Mouse (Mus musculus): ENCODE results near the gene Nfatc2. TPM values are rescaled to one million over a fixed set of nuclear protein-coding genes. Genes with fewer than 3 reads are reported as not detected.

The Nfatc2 gene
- polyA plus RNA-seq, 1 experiment from 2014 or later: 3.3 TPM

- H3K4me3 ChIP-seq (replicated peaks; ENCODE audit: low read length): no peak overlapping the region
- H3K4me1 ChIP-seq (ENCODE audit: control insufficient read depth, insufficient read depth, low read length): peaks cover 50% of the 10 kb centered on the region
- peak overlapping the region; percentile 22; the same call in 1 of the 2 replicates for H3K9ac ChIP-seq (ENCODE audit: low read length)
- no peaks in the 10 kb centered on the region for H3K36me3 ChIP-seq (ENCODE audit: control insufficient read depth, insufficient read depth, low read length)
- no peak for ATAC-seq (ENCODE audit: insufficient read depth, low FRiP score)
- no peak overlapping the region; the same call in 1 of the 2 replicates for H3K27ac ChIP-seq (ENCODE audit: low read length)
- 58% methylated on average over 7 of the region's 7 CpGs for WGBS
- no peaks in the 10 kb centered on the region for H3K27me3 ChIP-seq (ENCODE audit: control insufficient read depth, insufficient read depth, low read length)
- no peak overlapping the region for H3K4me2 ChIP-seq (ENCODE audit: low read depth, low read length)
- no peaks in the 10 kb centered on the region for H3K9me3 ChIP-seq (replicated peaks; ENCODE audit: control insufficient read depth, low read length)
These were observed 24.1 kb downstream of the Nfatc2 start for GRCm38 (mm10) chr2:168577381-168577780.

DNA sequence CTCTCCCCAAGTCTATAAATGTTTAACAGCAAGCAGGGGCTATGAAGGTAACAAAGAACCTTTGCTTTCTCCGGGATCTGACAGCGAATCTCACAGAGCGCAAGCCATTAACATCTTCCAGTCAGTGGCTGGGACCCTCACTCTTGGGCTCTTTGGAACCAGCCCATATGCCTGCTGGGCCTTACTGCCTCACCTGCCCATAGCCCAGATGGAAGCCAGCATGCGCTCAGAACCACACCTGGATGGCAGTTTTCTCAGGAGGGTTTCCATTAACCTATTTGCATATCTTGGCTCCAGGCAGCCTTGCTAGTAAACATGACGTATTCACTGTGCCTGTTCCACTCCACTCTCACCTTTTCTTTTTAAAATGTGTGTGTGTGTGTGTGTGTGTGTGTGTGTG is 25.6 kb downstream of the Nfatc2 start:
- H3K9ac ChIP-seq (ENCODE audit: low read length): no peak overlapping the region
- 0 out of 2 replicates have a peak, but pooled peaks cover 4% of the 10 kb centered on the region for H3K9me3 ChIP-seq (replicated peaks; ENCODE audit: control insufficient read depth, low read length)
- H3K27me3 ChIP-seq (ENCODE audit: control insufficient read depth, insufficient read depth, low read length): no peaks in the 10 kb centered on the region
- no peaks in the 10 kb centered on the region for H3K36me3 ChIP-seq (ENCODE audit: control insufficient read depth, insufficient read depth, low read length)
- H3K4me3 ChIP-seq (replicated peaks; ENCODE audit: low read length): no peak overlapping the region
- H3K4me2 ChIP-seq (ENCODE audit: low read depth, low read length): no peak overlapping the region
- 63% methylated on average over 5 of the region's 5 CpGs for WGBS
- peak overlapping the region; percentile 49 for H3K27ac ChIP-seq (ENCODE audit: low read length)
- ATAC-seq (ENCODE audit: insufficient read depth, low FRiP score): no peak
- peaks cover 48% of the 10 kb centered on the region for H3K4me1 ChIP-seq (ENCODE audit: control insufficient read depth, insufficient read depth, low read length)

GRCm38 (mm10) chr2:168574934-168575333 is 26.5 kb downstream of the Nfatc2 start:
- H3K9ac ChIP-seq (ENCODE audit: low read length): no peak overlapping the region
- no peak overlapping the region for H3K4me2 ChIP-seq (ENCODE audit: low read depth, low read length)
- no peak overlapping the region for H3K4me3 ChIP-seq (replicated peaks; ENCODE audit: low read length)
- 42% methylated on average over 10 of the region's 10 CpGs for WGBS
- H3K4me1 ChIP-seq (ENCODE audit: control insufficient read depth, insufficient read depth, low read length): peaks cover 39% of the 10 kb centered on the region
- H3K9me3 ChIP-seq (replicated peaks; ENCODE audit: control insufficient read depth, low read length): 0 out of 2 replicates have a peak, but pooled peaks cover 4% of the 10 kb centered on the region
- no peaks in the 10 kb centered on the region for H3K27me3 ChIP-seq (ENCODE audit: control insufficient read depth, insufficient read depth, low read length)
- H3K36me3 ChIP-seq (ENCODE audit: control insufficient read depth, insufficient read depth, low read length): no peaks in the 10 kb centered on the region
- peak overlapping the region; percentile 49 for H3K27ac ChIP-seq (ENCODE audit: low read length)
- no peak for ATAC-seq (ENCODE audit: insufficient read depth, low FRiP score)

- H3K9ac ChIP-seq (ENCODE audit: low read length): no peak overlapping the region
- H3K36me3 ChIP-seq (ENCODE audit: control insufficient read depth, insufficient read depth, low read length): no peaks in the 10 kb centered on the region
- H3K9me3 ChIP-seq (replicated peaks; ENCODE audit: control insufficient read depth, low read length): 0 out of 2 replicates have a peak, but pooled peaks cover 4% of the 10 kb centered on the region
- no peak overlapping the region for H3K4me2 ChIP-seq (ENCODE audit: low read depth, low read length)
- WGBS: 86% methylated on average over 3 of the region's 3 CpGs
- no peak overlapping the region for H3K4me3 ChIP-seq (replicated peaks; ENCODE audit: low read length)
- no peaks in the 10 kb centered on the region for H3K27me3 ChIP-seq (ENCODE audit: control insufficient read depth, insufficient read depth, low read length)
- no peak for ATAC-seq (ENCODE audit: insufficient read depth, low FRiP score)
- no peak overlapping the region for H3K27ac ChIP-seq (ENCODE audit: low read length)
- H3K4me1 ChIP-seq (ENCODE audit: control insufficient read depth, insufficient read depth, low read length): peaks cover 36% of the 10 kb centered on the region
These were observed 27.6 kb downstream of the Nfatc2 start for GRCm38 (mm10) chr2:168573866-168574265.

DNA sequence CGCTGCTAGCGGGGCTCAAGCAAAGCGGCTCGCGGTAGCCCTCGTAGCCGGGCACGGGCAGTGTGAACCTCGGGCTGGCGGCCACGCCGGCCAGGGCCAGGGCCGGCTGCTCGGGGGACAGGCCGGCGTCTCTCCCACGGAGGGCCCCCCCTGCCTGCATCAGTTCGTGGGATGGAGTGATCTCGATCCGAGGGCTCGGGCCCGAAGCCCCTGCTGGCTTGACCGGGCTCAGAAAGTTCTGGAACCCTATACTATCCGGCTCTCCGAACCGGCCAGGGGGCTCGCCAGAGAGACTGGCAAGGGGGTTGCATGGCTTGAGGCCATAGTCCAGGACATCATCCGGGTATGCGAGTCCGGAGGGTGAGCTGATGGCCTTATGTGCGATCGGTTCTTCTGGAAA is 30.2 kb downstream of the Nfatc2 start:
- Histone ChIP-seq H3K9ac (ENCODE audit: low read length) (no peak overlapping the region), H3K9me3 (replicated peaks; ENCODE audit: control insufficient read depth, low read length) (0 out of 2 replicates have a peak, but pooled peaks cover 4% of the 10 kb centered on the region), H3K4me2 (ENCODE audit: low read depth, low read length) (no peak overlapping the region), H3K27me3 (ENCODE audit: control insufficient read depth, insufficient read depth, low read length) (no peaks in the 10 kb centered on the region), H3K27ac (ENCODE audit: low read length) (no peak overlapping the region), H3K4me1 (ENCODE audit: control insufficient read depth, insufficient read depth, low read length) (peaks cover 14% of the 10 kb centered on the region), H3K36me3 (ENCODE audit: control insufficient read depth, insufficient read depth, low read length) (no peaks in the 10 kb centered on the region), H3K4me3 (replicated peaks; ENCODE audit: low read length) (no peak overlapping the region)
- no peak for ATAC-seq (ENCODE audit: insufficient read depth, low FRiP score)
- WGBS: 92% methylated on average over 32 of the region's 32 CpGs

- no peak overlapping the region for H3K27ac ChIP-seq (ENCODE audit: low read length)
- no peaks in the 10 kb centered on the region for H3K36me3 ChIP-seq (ENCODE audit: control insufficient read depth, insufficient read depth, low read length)
- peak; percentile 44 for ATAC-seq (ENCODE audit: insufficient read depth, low FRiP score)
- peaks cover 14% of the 10 kb centered on the region for H3K4me1 ChIP-seq (ENCODE audit: control insufficient read depth, insufficient read depth, low read length)
- H3K9ac ChIP-seq (ENCODE audit: low read length): no peak overlapping the region
- H3K4me2 ChIP-seq (ENCODE audit: low read depth, low read length): no peak overlapping the region
- WGBS: 74% methylated on average over 19 of the region's 19 CpGs
- H3K9me3 ChIP-seq (replicated peaks; ENCODE audit: control insufficient read depth, low read length): no peaks in the 10 kb centered on the region
- no peaks in the 10 kb centered on the region for H3K27me3 ChIP-seq (ENCODE audit: control insufficient read depth, insufficient read depth, low read length)
- no peak overlapping the region for H3K4me3 ChIP-seq (replicated peaks; ENCODE audit: low read length)
These were observed 35.8 kb downstream of the Nfatc2 start for GRCm38 (mm10) chr2:168565538-168566253.

DNA sequence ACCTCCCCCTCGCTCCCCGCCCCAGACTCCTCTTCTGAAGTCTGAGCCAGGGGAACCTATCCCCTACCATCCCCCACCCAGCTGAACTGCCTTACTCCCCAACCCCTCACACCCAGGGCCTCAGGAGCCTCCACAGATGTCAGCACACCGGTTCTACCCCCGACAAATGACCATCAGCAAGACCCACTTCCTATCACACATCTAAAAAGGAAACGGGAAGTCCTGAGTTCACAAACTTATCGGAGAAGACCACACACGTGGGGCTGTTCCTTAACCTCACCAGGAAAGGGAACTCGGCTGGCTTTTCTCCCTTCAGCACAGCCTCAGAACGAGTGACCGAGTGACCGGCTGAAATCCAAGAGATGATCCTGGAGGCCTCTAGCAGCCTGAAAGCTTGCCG is 38.3 kb downstream of the Nfatc2 start:
- Histone ChIP-seq H3K27me3 (ENCODE audit: control insufficient read depth, insufficient read depth, low read length) (no peaks in the 10 kb centered on the region), H3K27ac (ENCODE audit: low read length) (no peak overlapping the region), H3K9ac (ENCODE audit: low read length) (no peak overlapping the region), H3K4me3 (replicated peaks; ENCODE audit: low read length) (no peak overlapping the region), H3K36me3 (ENCODE audit: control insufficient read depth, insufficient read depth, low read length) (no peaks in the 10 kb centered on the region), H3K4me2 (ENCODE audit: low read depth, low read length) (no peak overlapping the region), H3K4me1 (ENCODE audit: control insufficient read depth, insufficient read depth, low read length) (peaks cover 14% of the 10 kb centered on the region), H3K9me3 (replicated peaks; ENCODE audit: control insufficient read depth, low read length) (no peaks in the 10 kb centered on the region)
- WGBS: 31% methylated on average over 12 of the region's 12 CpGs
- no peak for ATAC-seq (ENCODE audit: insufficient read depth, low FRiP score)

DNA sequence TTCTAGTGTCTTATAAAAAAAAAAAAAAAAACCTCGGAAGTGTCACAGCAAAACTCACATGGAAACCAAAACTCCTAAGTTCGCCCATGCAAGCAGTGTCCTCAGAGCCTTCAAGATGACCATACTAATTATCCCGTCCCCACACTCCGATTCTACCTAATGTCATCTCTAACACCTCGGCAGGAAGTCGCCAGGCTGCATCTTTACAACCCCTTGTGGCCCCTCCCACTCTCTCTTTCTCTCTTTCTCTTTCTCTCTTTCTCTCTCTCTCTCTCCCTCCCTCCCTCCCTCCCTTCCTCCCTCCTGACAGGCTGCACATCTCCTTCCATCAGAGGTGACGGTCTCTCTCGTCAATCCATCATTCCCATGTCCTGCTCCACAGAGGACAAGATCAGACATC is 44.4 kb downstream of the Nfatc2 start:
- no peak for ATAC-seq (ENCODE audit: insufficient read depth, low FRiP score)
- WGBS: 53% methylated on average over 8 of the region's 8 CpGs
- no peaks in the 10 kb centered on the region for H3K36me3 ChIP-seq (ENCODE audit: control insufficient read depth, insufficient read depth, low read length)
- H3K27ac ChIP-seq (ENCODE audit: low read length): no peak overlapping the region
- no peak overlapping the region for H3K4me3 ChIP-seq (replicated peaks; ENCODE audit: low read length)
- H3K27me3 ChIP-seq (ENCODE audit: control insufficient read depth, insufficient read depth, low read length): no peaks in the 10 kb centered on the region
- peaks cover 29% of the 10 kb centered on the region for H3K4me1 ChIP-seq (ENCODE audit: control insufficient read depth, insufficient read depth, low read length)
- H3K9ac ChIP-seq (ENCODE audit: low read length): no peak overlapping the region
- no peak overlapping the region for H3K4me2 ChIP-seq (ENCODE audit: low read depth, low read length)
- no peaks in the 10 kb centered on the region for H3K9me3 ChIP-seq (replicated peaks; ENCODE audit: control insufficient read depth, low read length)

GRCm38 (mm10) chr2:168555897-168556670 is 45.4 kb downstream of the Nfatc2 start:
- H3K4me3 ChIP-seq (replicated peaks; ENCODE audit: low read length): no peak overlapping the region
- H3K36me3 ChIP-seq (ENCODE audit: control insufficient read depth, insufficient read depth, low read length): no peaks in the 10 kb centered on the region
- H3K9ac ChIP-seq (ENCODE audit: low read length): 0 out of 2 replicates have a peak overlapping the region, but pooled peaks have one; percentile 22
- H3K27ac ChIP-seq (ENCODE audit: low read length): no peak overlapping the region
- H3K4me2 ChIP-seq (ENCODE audit: low read depth, low read length): no peak overlapping the region
- no peaks in the 10 kb centered on the region for H3K9me3 ChIP-seq (replicated peaks; ENCODE audit: control insufficient read depth, low read length)
- ATAC-seq (ENCODE audit: insufficient read depth, low FRiP score): no peak
- peaks cover 31% of the 10 kb centered on the region for H3K4me1 ChIP-seq (ENCODE audit: control insufficient read depth, insufficient read depth, low read length)
- H3K27me3 ChIP-seq (ENCODE audit: control insufficient read depth, insufficient read depth, low read length): no peaks in the 10 kb centered on the region
- WGBS: 60% methylated on average over 23 of the region's 23 CpGs
